Mouse (Mus musculus) liver, embryonic 14.5 days (tissue): ENCODE measurements around the gene Klra3. TPM values are rescaled to one million over a fixed set of nuclear protein-coding genes. Genes with fewer than 3 reads are reported as not detected.
"Not testable (repeated sequence)": the region's sequence is repeated elsewhere in the genome, so short reads cannot be mapped to it uniquely, and the experiment has no call there.

ENCODE experiments used
- ATAC-seq: fragments of 200-750 bp; cut with Nextera tagmentation; 2 replicates; pipeline ENCODE4 v1.8.0; 2017; ENCODE audit warnings: moderate number of reproducible peaks, mild to moderate bottlenecking, moderate library complexity; ENCODE audit not compliant: insufficient read depth
- DNase-seq, 3 experiments: peaks; one replicate each; pipeline ENCODE4 v3.0.0-alpha.2; 2012 to 2013; ENCODE audit warnings: low read depth in 3 of 3, low spot score in 3 of 3
- H3K27ac ChIP-seq: fragments of 300-500 bp; sonication (generic); 2 replicates; pipeline ENCODE4 v1.5.1; 2014; ENCODE audit warnings: moderate library complexity, mild to moderate bottlenecking, control low read depth, inconsistent platforms
- H3K27me3 ChIP-seq: fragments of 300-500 bp; sonication (generic); 2 replicates; pipeline ENCODE4 v1.6.1; 2014; ENCODE audit warnings: mild to moderate bottlenecking, low read length, moderate library complexity; ENCODE audit not compliant: control insufficient read depth, insufficient read depth
- H3K36me3 ChIP-seq: fragments of 300-500 bp; sonication (generic); replicated peaks from 2 replicates; pipeline ENCODE4 v1.6.1; 2014; ENCODE audit warnings: low read depth; ENCODE audit not compliant: control insufficient read depth, insufficient read depth
- H3K4me1 ChIP-seq, 2 experiments: fragments of 200-500 bp in 1 of 2; fragments of 300-500 bp in 1 of 2; sonication (generic) in 1 of 2; replicated peaks; 2 replicates each; pipeline ENCODE4 v1.6.1; 2012 to 2014; ENCODE audit warnings: antibody characterized with exemption in 1 of 2, inconsistent platforms in 1 of 2, low read length in 1 of 2; ENCODE audit not compliant: control insufficient read depth in 2 of 2, insufficient read depth in 2 of 2
- H3K4me2 ChIP-seq: fragments of 300-500 bp; sonication (generic); 2 replicates; pipeline ENCODE4 v1.6.1; 2014; ENCODE audit warnings: low read depth, mild to moderate bottlenecking, control low read depth, moderate library complexity
- H3K4me3 ChIP-seq, 2 experiments: fragments of 200-500 bp in 1 of 2; fragments of 300-500 bp in 1 of 2; sonication (generic) in 1 of 2; 2 replicates each; pipeline ENCODE4 v1.5.1; 2012 to 2014; ENCODE audit warnings: low read depth in 2 of 2, low read length in 2 of 2, mild to moderate bottlenecking in 2 of 2, control low read depth in 1 of 2, inconsistent platforms in 1 of 2, moderate library complexity in 1 of 2; ENCODE audit not compliant: insufficient read depth in 1 of 2
- H3K9ac ChIP-seq: fragments of 300-500 bp; sonication (generic); replicated peaks from 2 replicates; pipeline ENCODE4 v1.6.1; 2014; ENCODE audit warnings: mild to moderate bottlenecking, control low read depth, moderate library complexity
- H3K9me3 ChIP-seq: fragments of 300-500 bp; sonication (generic); 2 replicates; pipeline ENCODE4 v1.6.1; 2016; ENCODE audit warnings: low read length, mixed read lengths; ENCODE audit not compliant: control insufficient read depth
- CTCF ChIP-seq: IDR thresholded peaks from 2 replicates; pipeline ENCODE4 v1.5.1; 2016; ENCODE audit warnings: antibody characterized with exemption, low read depth, control low read depth
- EP300 ChIP-seq: IDR thresholded peaks from 2 replicates; pipeline ENCODE4 v1.6.1; 2016; ENCODE audit warnings: antibody characterized with exemption, low read depth
- WGBS: fragments of 180-500 bp; shearing (Covaris S2); extraction: QIAGEN DNeasy Blood & Tissue Kit; methylation state at CpG from one replicate; pipeline ENCODE4 v1.1.7; 2014; ENCODE audit not compliant: insufficient replicate concordance; 5-methylcytosine and 5-hydroxymethylcytosine counted together
- polyA plus RNA-seq, 2 experiments: library from polyadenylated mRNA; depleted of rRNA in 1 of 2; stranded (reverse) in 1 of 2; unstranded in 1 of 2; fragments of >200 nt; fragmentation: Nextera tagmentation in 1 of 2; extraction: Ambion mirVana in 1 of 2; gene quantifications; 2 replicates each; pipeline versions ENCODE4 v1.2.1 to v1.2.3; 2012 to 2014

The Klra3 gene
- polyA plus RNA-seq (2012; rRNA removed) (not detected in 2 replicates), polyA plus RNA-seq (2014; fragmentation: Nextera tagmentation; extraction: Ambion mirVana) (not detected in 2 replicates)

- TF ChIP-seq CTCF: no peak
- H3K4me1 ChIP-seq: no peaks in the 10 kb centered on the region
- no peaks in the 10 kb centered on the region for H3K36me3 ChIP-seq
- no peaks in the 10 kb centered on the region for H3K9me3 ChIP-seq
- no peak for ATAC-seq
- no peak within 1 kb of the TSS for H3K4me2 ChIP-seq
- H3K9ac ChIP-seq: no peak within 1 kb of the TSS
- no peaks in the 10 kb centered on the region for H3K27me3 ChIP-seq
- no peak for DNase-seq
- 63% methylated on average over 8 of the region's 8 CpGs for WGBS
- no peak within 1 kb of the TSS for H3K4me3 ChIP-seq
- no peak within 1 kb of the TSS for H3K27ac ChIP-seq
These were observed at the start of gene Klra3 for GRCm38 (mm10) chr6:130337411-130337810. Gene Klra3 (minus strand): TSS chr6:130337574.

GRCm38 (mm10) chr6:130386750-130387149 lies 49.4 kb upstream of the Klra3 start, which contains the start of gene Klra1:
Gene Klra1 (minus strand): TSS chr6:130386874.
- H3K4me2 ChIP-seq: no peak within 1 kb of the TSS
- H3K4me1 ChIP-seq: no peaks in the 10 kb centered on the region
- H3K27me3 ChIP-seq: no peaks in the 10 kb centered on the region
- no peak within 1 kb of the TSS for H3K9ac ChIP-seq
- TF ChIP-seq CTCF (no peak), EP300 (no peak)
- no peak within 1 kb of the TSS for H3K4me3 ChIP-seq
- WGBS: 52% methylated on average over 2 of the region's 2 CpGs
- no peak within 1 kb of the TSS for H3K27ac ChIP-seq
- H3K9me3 ChIP-seq: no peaks in the 10 kb centered on the region
- ATAC-seq (no peak), DNase-seq (no peak)
- H3K36me3 ChIP-seq: no peaks in the 10 kb centered on the region

GRCm38 (mm10) chr6:130385803-130386202 lies 48.4 kb upstream of the Klra3 start:
- Histone ChIP-seq H3K4me1 (no peaks in the 10 kb centered on the region), H3K9me3 (no peaks in the 10 kb centered on the region), H3K9ac (no peak overlapping the region), H3K36me3 (no peaks in the 10 kb centered on the region), H3K4me3 (no peak overlapping the region), H3K27ac (no peak overlapping the region), H3K27me3 (no peaks in the 10 kb centered on the region), H3K4me2 (no peak overlapping the region)
- DNase-seq: no peak
- 35% methylated on average over 1 of the region's 1 CpGs for WGBS
- ATAC-seq: no peak
- no peak for TF ChIP-seq CTCF
- TF ChIP-seq EP300: no peak

GRCm38 (mm10) chr6:130382375-130382774 lies 45.0 kb upstream of the Klra3 start:
- DNase-seq (no peak), ATAC-seq (no peak)
- Histone ChIP-seq H3K27ac (no peak overlapping the region), H3K9ac (no peak overlapping the region), H3K36me3 (no peaks in the 10 kb centered on the region), H3K4me3 (no peak overlapping the region), H3K9me3 (no peaks in the 10 kb centered on the region), H3K27me3 (no peaks in the 10 kb centered on the region), H3K4me2 (no peak overlapping the region), H3K4me1 (no peaks in the 10 kb centered on the region)
- TF ChIP-seq EP300: no peak
- 50% methylated on average over 4 of the region's 4 CpGs for WGBS

- not testable (repeated sequence) for H3K27ac ChIP-seq, ATAC-seq, H3K27me3 ChIP-seq, H3K36me3 ChIP-seq, H3K4me1 ChIP-seq, H3K9ac ChIP-seq, H3K9me3 ChIP-seq, H3K4me2 ChIP-seq, H3K4me3 ChIP-seq, DNase-seq
- WGBS: 8% methylated on average over 1 of the region's 1 CpGs
These were observed 8.0 kb upstream of the Klra3 start for GRCm38 (mm10) chr6:130345381-130345780.

- not testable (repeated sequence) for H3K27me3 ChIP-seq, ATAC-seq, H3K4me2 ChIP-seq, H3K9ac ChIP-seq, H3K9me3 ChIP-seq, H3K4me1 ChIP-seq, H3K4me3 ChIP-seq, H3K36me3 ChIP-seq, DNase-seq, H3K27ac ChIP-seq
- WGBS: 36% methylated on average over 2 of the region's 2 CpGs
These were observed 4.6 kb upstream of the Klra3 start for GRCm38 (mm10) chr6:130341973-130342372.
